Mouse (Mus musculus) midbrain, embryonic 10.5 days (tissue): ENCODE measurements around the gene Ptch2. TPM values are rescaled to one million over a fixed set of nuclear protein-coding genes. Genes with fewer than 3 reads are reported as not detected.

Experiments
- DNase-seq: peaks from one replicate; pipeline ENCODE4 v3.0.0-alpha.2; 2017; ENCODE audit warnings: low spot score
- H3K27ac ChIP-seq: fragments of 300-500 bp; sonication (generic); replicated peaks from 2 replicates; pipeline ENCODE4 v1.5.1; 2016; ENCODE audit warnings: mild to moderate bottlenecking
- H3K27me3 ChIP-seq: fragments of 300-500 bp; sonication (generic); 2 replicates; pipeline ENCODE4 v1.6.1; 2016; ENCODE audit warnings: low read depth, mild to moderate bottlenecking; ENCODE audit not compliant: poor library complexity, severe bottlenecking
- H3K36me3 ChIP-seq: fragments of 300-500 bp; sonication (generic); 2 replicates; pipeline ENCODE4 v1.6.1; 2016; ENCODE audit warnings: mild to moderate bottlenecking, moderate library complexity
- H3K4me1 ChIP-seq: fragments of 300-500 bp; sonication (generic); 2 replicates; pipeline ENCODE4 v1.6.1; 2016
- H3K4me3 ChIP-seq: fragments of 300-500 bp; sonication (generic); 2 replicates; pipeline ENCODE4 v1.5.1; 2016; ENCODE audit warnings: mild to moderate bottlenecking, moderate library complexity
- H3K9me3 ChIP-seq: fragments of 300-500 bp; sonication (generic); replicated peaks from 2 replicates; pipeline ENCODE4 v1.6.1; 2016; ENCODE audit warnings: mild to moderate bottlenecking
- WGBS: fragments of 180-500 bp; shearing (Covaris S2); methylation state at CpG from one replicate; pipeline ENCODE4 v1.1.7; 2016; 5-methylcytosine and 5-hydroxymethylcytosine counted together
- polyA plus RNA-seq: library from polyadenylated mRNA; unstranded; fragments of >200 nt; fragmentation: Nextera tagmentation; extraction: Ambion mirVana; gene quantifications from 2 replicates; pipeline ENCODE4 v1.2.1, GENCODE M21; 2016

The Ptch2 gene
- polyA plus RNA-seq, 1 experiment from 2014 or later: 15.7 TPM

DNA sequence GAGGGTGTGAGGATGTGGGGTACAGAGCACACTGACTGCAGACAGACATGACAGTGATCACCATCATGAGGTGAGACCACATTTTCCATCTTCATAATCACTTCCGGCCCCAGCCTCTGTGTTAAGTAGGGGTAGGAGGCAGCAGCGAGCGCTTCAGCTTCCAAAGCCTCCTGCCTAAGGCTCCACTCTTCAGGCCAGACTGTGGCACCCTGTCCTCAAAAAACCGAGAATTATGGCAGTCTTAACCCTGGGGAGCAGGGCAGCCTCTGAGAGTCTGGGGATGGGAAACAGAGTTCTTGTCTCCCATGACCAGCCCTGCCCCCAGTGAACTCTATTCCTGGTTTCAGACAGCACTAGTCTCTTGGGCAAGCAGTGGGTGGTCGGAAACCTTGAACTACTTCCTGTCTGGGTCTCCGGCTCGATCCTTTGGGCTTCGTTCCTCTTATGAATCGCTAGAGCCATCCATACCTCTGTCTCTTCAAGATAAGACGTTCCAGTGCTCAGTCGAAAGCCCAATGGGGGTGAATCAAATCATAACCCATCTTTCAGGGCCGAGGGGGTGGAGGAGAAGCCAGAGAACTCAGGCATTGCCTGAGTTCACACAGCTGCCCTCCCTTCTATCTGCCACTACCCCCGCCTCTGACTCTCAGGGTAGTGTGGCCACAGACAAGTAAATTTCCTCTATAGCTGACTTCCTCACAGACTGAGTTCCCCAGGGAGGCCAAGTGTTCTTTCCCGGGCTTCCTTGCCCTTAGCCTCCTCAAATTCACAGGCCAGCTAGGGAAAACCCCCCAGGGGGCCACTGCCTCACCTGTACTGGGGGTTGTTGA is 28.9 kb downstream of the Ptch2 start:
- peak overlapping the region; percentile 25 for H3K4me3 ChIP-seq
- 72% methylated on average over 14 of the region's 14 CpGs for WGBS
- no peaks in the 10 kb centered on the region for H3K9me3 ChIP-seq
- H3K27ac ChIP-seq: peak overlapping the region; percentile 91
- no peak for DNase-seq
- H3K36me3 ChIP-seq: peaks cover 27% of the 10 kb centered on the region
- H3K27me3 ChIP-seq: peaks cover under 1% of the 10 kb centered on the region; the same call in 1 of the 2 replicates
- peaks cover 66% of the 10 kb centered on the region for H3K4me1 ChIP-seq

DNA sequence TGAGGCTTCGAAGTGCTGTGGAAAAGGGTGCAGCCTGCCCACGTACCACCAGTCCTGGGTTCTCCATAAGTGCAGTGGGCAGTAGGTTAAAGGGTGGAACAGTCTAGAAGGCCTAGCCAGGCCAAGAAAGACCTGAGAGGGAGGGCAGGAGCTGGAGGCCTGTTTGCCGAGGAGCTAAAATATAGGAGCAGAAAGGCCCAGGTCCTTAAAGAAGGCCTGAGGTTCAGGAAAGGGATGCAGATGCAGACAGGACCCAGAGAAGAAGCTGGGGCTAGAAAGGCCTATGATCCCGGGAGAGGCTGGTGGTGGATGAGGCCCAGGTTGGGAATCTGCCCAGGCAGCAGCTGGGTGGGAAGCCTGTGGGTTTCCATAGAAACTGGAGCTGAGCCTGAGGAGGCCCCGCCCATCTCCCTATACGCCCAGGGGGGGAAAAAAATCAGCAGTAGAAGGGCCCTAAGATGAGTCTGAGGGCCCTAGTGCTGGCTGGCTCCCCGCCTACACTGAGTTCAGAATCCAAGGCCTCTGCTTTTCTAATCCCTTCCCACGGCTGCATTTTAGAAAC is 29.6 kb downstream of the Ptch2 start, which contains the start of gene Btbd19:
Gene Btbd19 (minus strand): TSS at position 378 of the 562 bp plus-strand sequence.
- peak within 1 kb of the TSS; percentile 25 for H3K4me3 ChIP-seq
- H3K4me1 ChIP-seq: peaks cover 69% of the 10 kb centered on the region
- H3K9me3 ChIP-seq: no peaks in the 10 kb centered on the region
- peaks cover 34% of the 10 kb centered on the region for H3K36me3 ChIP-seq
- peak within 1 kb of the TSS; percentile 91 for H3K27ac ChIP-seq
- 32% methylated on average over 8 of the region's 8 CpGs for WGBS
- peaks cover 7% of the 10 kb centered on the region for H3K27me3 ChIP-seq
- peak; percentile 62 for DNase-seq

DNA sequence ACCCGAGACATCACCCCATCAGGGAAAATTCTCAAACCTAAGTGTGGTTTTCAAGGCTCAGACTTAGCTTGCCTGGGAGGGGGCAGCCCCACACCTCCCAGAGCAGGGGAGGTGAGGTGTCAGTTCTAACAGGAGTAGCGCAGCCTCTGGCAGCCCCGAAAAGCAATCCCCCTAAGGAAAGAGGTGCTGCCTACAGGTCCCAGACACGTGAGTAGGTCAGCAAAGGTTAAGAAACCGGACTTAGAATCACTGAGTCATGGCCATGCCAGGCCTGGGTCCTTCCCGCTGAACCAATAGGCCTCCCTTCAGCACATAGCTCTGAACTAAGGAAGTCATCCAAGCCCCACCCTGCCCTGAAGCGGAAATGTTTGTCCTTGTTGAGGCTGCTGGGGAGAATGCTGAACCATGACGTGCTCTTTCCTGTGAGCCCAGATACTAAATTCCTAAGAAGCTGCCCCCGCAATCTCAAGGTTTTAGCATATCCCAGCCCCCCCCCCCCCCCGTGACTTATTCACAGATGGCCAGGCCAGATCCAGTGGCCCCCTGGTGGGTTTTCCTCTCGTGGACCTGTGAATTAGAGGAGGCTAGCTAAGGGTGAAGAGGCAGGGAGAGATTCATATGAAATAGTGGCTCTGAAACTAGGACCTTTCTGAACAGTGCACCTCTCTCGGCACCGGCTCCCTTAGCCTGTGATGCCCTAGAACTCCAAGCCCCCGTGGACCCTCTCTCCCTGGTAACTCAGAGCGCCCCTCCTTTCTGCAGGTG is 30.2 kb downstream of the Ptch2 start:
- H3K27ac ChIP-seq: peak overlapping the region; percentile 91
- H3K4me3 ChIP-seq: peak overlapping the region; percentile 25
- peaks cover 70% of the 10 kb centered on the region for H3K4me1 ChIP-seq
- H3K9me3 ChIP-seq: no peaks in the 10 kb centered on the region
- H3K27me3 ChIP-seq: peaks cover 14% of the 10 kb centered on the region
- peaks cover 40% of the 10 kb centered on the region for H3K36me3 ChIP-seq
- 51% methylated on average over 15 of the region's 15 CpGs for whole genome bisulfite sequencing
- no peak for DNase-seq

DNA sequence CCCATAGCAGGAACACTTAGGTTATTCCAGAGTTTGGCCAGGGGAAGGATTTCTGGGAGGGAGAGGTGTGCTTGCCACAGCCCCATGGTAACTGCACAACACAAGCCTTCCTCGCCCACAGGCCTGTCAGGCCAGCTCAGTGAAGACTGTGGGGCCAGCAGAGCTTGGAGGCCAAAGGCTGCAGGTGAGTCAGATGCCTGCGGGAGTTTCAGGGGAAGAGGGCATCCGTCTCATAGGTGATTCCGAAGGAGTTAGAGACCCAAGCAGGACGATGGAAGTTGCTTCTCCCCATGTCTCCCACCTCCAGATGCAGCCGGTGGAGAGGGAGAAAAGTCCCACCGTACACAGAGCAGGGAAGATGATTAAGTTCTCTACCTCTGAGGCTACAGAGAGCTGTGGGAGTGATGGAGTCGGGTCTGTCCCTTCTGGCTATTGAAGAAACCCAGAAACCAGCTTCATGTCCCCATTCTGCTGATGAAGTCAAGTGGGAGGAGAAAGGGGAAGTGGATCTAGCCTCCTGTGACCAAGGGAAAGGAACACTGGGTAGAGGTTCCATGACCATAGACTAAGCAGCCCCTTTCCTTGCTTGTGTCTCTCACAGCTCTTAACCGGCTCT is 30.9 kb downstream of the Ptch2 start, which contains the start of gene Tctex1d4:
Gene Tctex1d4 (plus strand): TSS at position 120 of the 616 bp plus-strand sequence.
- Histone ChIP-seq H3K27ac (peak within 1 kb of the TSS; percentile 91), H3K36me3 (peaks cover 46% of the 10 kb centered on the region), H3K4me1 (peaks cover 70% of the 10 kb centered on the region), H3K27me3 (peaks cover 21% of the 10 kb centered on the region), H3K4me3 (peak within 1 kb of the TSS; percentile 25), H3K9me3 (no peaks in the 10 kb centered on the region)
- 86% methylated on average over 9 of the region's 9 CpGs for WGBS
- no peak for DNase-seq

DNA sequence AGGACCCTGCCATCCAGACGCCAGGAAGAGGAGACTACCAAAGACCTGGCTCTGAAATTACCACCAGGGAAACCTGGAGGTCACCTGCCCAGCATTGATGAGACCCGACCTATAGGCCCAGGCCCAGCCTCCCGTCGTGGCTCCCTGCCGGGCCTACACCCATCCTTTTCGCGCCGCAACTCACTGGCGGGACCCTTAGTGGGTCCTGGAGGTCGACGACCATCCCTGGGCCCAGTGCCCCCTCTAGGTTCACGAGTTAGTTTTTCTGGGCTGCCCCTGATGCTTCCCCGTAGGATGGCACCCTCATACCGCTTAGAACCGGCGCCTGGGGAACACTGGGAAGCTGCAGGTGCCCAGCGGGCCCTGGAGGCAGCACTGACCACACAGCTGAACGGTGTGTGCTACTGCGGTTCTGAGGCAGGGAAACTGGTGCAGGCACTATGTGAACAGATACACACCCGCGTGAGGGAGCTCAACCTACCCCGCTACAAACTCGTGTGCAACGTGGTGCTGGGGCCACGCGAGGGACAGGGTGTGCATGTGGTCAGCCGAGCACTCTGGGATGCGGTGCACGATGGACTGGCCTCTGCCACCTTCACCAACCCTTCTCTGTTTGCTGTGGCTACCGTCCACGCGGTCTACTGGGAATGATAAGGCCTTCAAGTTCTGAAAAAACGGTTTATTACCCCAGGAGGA is 32.3 kb downstream of the Ptch2 start:
- WGBS: 93% methylated on average over 33 of the region's 33 CpGs
- Histone ChIP-seq H3K4me3 (no peak overlapping the region), H3K4me1 (peaks cover 84% of the 10 kb centered on the region), H3K27ac (no peak overlapping the region), H3K36me3 (peaks cover 46% of the 10 kb centered on the region), H3K9me3 (no peaks in the 10 kb centered on the region), H3K27me3 (peaks cover 34% of the 10 kb centered on the region)
- no peak for DNase-seq

DNA sequence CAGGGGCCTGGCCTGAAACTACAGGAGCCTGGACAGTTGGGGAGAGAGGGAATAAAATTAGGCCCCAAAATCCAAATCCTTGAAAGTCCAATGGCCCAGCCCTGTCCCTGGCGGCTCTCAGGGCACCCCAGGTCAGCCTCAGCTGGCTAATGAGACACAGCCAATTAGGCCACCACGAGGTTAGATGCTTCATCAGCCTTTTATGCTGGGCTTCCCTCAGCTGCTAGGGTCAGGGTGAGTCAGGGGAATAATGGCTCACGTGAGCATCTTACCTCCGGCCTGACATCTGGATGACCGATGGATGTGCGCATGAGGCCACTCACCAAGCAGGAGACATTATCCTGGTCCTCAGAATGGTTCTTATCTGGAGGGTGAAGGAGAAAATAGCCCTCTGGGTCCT is 34.9 kb downstream of the Ptch2 start:
- Histone ChIP-seq H3K4me3 (peak overlapping the region; percentile 95), H3K27ac (peak overlapping the region; percentile 93), H3K36me3 (peaks cover 46% of the 10 kb centered on the region), H3K27me3 (peaks cover 35% of the 10 kb centered on the region), H3K9me3 (no peaks in the 10 kb centered on the region), H3K4me1 (peaks cover 84% of the 10 kb centered on the region)
- WGBS: 64% methylated on average over 6 of the region's 6 CpGs
- no peak for DNase-seq

DNA sequence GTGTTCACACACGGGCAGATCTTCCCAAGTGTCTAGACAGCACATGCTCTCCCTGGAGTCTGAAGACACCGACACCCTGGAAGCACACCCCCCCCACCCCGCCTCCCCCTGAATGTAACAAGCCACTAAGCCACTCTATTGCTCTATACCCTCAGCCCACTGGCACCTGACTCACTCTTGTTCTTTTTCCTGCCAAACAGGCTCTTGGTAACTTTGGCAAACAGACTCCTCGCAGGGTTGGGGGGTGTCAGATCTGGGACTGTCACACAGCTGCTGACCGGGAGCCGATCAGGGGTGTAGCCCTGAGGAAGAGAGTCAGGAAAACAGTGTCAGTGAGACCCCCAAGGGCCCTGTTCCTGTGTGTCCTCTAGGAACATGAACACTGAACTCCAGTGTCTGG is 35.3 kb downstream of the Ptch2 start:
- peak overlapping the region; percentile 95 for H3K4me3 ChIP-seq
- H3K36me3 ChIP-seq: peaks cover 46% of the 10 kb centered on the region
- 63% methylated on average over 6 of the region's 6 CpGs for WGBS
- H3K4me1 ChIP-seq: peaks cover 84% of the 10 kb centered on the region
- DNase-seq: no peak
- peak overlapping the region; percentile 93 for H3K27ac ChIP-seq
- no peaks in the 10 kb centered on the region for H3K9me3 ChIP-seq
- peaks cover 35% of the 10 kb centered on the region for H3K27me3 ChIP-seq

DNA sequence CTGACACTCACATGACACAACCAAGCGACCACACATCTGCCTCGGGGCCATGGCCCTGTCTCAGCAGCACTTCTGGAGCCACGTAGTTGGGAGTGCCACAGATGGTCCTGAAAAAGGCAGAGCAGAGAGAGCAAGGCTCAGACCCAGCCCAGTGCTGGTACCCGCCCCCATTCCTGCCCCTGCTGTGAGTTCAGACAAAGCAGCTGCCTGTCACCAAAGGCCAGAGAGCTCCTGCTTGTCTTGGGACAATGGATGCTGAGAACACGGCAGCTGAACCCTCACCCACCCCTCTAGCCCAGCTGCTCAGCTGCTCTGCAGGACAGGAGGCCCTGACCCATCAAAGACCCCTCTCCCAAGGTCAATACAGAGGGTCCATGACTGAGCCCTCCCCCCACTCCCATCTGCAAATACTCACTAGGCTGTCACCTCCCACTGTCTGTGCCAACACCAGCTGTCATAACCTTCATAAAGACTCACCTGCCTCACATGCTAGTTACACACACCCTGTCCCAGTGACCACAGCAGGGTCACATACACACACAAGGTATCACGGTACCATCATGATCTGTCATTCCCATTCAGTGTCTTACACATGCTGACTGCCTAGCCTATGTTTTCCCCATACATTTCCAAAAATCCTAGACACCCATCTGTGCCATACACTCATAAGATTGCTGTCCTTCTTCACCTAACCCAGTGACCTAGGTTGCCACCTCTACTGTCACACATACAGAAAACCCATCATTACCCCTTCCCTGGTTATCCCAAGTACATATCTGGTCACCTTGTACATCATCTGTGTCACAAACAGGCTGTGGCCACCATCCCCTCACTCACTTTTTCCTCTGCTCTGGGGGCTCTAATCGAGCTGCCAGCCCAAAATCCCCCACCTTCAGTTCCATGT is 36.3 kb downstream of the Ptch2 start:
- Histone ChIP-seq H3K4me1 (peaks cover 81% of the 10 kb centered on the region), H3K36me3 (peaks cover 46% of the 10 kb centered on the region), H3K27me3 (peaks cover 35% of the 10 kb centered on the region), H3K27ac (peak overlapping the region; percentile 93), H3K4me3 (peak overlapping the region; percentile 95), H3K9me3 (no peaks in the 10 kb centered on the region)
- peak; percentile 89 for DNase-seq
- 2% methylated on average over 7 of the region's 7 CpGs for WGBS

DNA sequence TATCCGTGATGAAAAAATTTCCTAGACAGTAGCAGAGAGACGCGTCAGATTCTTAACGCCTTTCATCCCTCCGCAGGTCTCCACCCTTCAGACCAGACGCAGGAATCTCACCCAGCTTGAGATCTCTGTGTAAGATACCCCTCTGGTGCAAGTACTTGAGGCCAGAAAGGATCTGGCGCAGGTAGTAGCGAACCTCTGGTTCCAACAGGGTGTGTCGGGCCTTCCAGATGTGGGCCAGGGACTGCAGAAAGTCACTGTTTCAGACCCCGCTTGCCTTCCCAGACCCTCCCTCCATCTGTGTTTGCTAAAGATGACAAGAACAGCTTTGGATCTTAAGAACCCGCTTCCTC is 36.9 kb downstream of the Ptch2 start:
- H3K4me1 ChIP-seq: peaks cover 81% of the 10 kb centered on the region

DNA sequence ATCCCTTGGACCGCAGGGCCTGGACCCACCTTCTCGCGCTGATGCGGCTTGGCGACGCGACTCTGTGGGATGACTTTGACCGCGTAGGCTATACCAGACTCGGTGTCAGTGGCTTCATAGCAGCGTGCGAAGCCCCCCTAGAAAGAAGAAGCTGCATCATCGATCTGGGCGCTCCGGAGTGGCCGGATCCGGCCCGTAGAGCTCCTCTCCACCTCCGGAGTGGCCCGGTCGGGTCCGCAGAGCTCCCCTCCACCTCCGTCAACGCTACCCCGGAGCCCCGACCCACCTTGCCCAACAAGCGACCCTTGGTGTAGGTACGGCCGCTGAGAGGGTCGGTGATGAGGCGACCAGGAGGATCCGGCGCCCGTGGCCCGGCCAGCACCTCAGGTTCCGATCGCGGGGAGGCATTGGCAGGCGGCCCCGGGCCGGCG is 37.5 kb downstream of the Ptch2 start:
- Histone ChIP-seq H3K4me3 (peak overlapping the region; percentile 95), H3K9me3 (no peaks in the 10 kb centered on the region), H3K27me3 (peaks cover 35% of the 10 kb centered on the region), H3K36me3 (peaks cover 33% of the 10 kb centered on the region), H3K4me1 (peaks cover 78% of the 10 kb centered on the region), H3K27ac (peak overlapping the region; percentile 93)
- no peak for DNase-seq
- under 1% methylated on average over 42 of the region's 42 CpGs for WGBS

More for the DNA sequence above, 36.9 kb downstream of the Ptch2 start:
- 2% methylated on average over 11 of the region's 11 CpGs for WGBS
- peaks cover 35% of the 10 kb centered on the region for H3K27me3 ChIP-seq
- DNase-seq: no peak
- H3K9me3 ChIP-seq: no peaks in the 10 kb centered on the region
- H3K27ac ChIP-seq: peak overlapping the region; percentile 93
- peaks cover 39% of the 10 kb centered on the region for H3K36me3 ChIP-seq
- peak overlapping the region; percentile 95 for H3K4me3 ChIP-seq
